Mouse (Mus musculus) erythroblast, embryonic 14.5 days (primary cell): ENCODE results near the gene Otulinl. TPM values are rescaled to one million over a fixed set of nuclear protein-coding genes. Genes with fewer than 3 reads are reported as not detected.

Experiments used
- H3K27me3 ChIP-seq: 2 replicates; pipeline ENCODE4 v1.6.1; 2012; ENCODE audit warnings: inconsistent platforms; ENCODE audit not compliant: control insufficient read depth
- H3K36me3 ChIP-seq: 2 replicates; pipeline ENCODE4 v1.6.1; 2012; ENCODE audit warnings: mild to moderate bottlenecking, inconsistent platforms; ENCODE audit not compliant: control insufficient read depth
- H3K4me1 ChIP-seq: 2 replicates; pipeline ENCODE4 v1.6.1; 2012; ENCODE audit warnings: inconsistent platforms; ENCODE audit not compliant: control insufficient read depth
- H3K4me3 ChIP-seq: replicated peaks from 2 replicates; pipeline ENCODE3; 2012; ENCODE audit warnings: moderate library complexity, mild to moderate bottlenecking, inconsistent platforms
- H3K9me3 ChIP-seq: 2 replicates; pipeline ENCODE4 v1.6.1; 2012; ENCODE audit warnings: low read length, inconsistent platforms, mixed read lengths; ENCODE audit not compliant: control insufficient read depth
- GATA1 ChIP-seq: IDR thresholded peaks from 2 replicates; pipeline ENCODE4 v1.6.1; 2012; ENCODE audit warnings: low read length, inconsistent platforms, mixed read lengths
- TAL1 ChIP-seq: IDR thresholded peaks from 3 replicates; pipeline ENCODE4 v1.6.1; 2012; ENCODE audit warnings: low read length, inconsistent platforms, mixed read lengths
- polyA plus RNA-seq: library from polyadenylated mRNA; stranded (reverse); fragments of >175 nt; gene quantifications from 2 replicates; pipeline ENCODE4 v1.2.3, GENCODE M21; 2012

Gene Otulinl
- polyA plus RNA-seq, 1 experiment = 0.07 TPM

- Histone ChIP-seq H3K4me1 (peaks cover 12% of the 10 kb centered on the region), H3K4me3 (no peak overlapping the region), H3K36me3 (no peaks in the 10 kb centered on the region), H3K27me3 (peaks cover 25% of the 10 kb centered on the region), H3K9me3 (no peaks in the 10 kb centered on the region)
- TF ChIP-seq GATA1 (no peak), TAL1 (no peak)
Observed at GRCm38 (mm10) chr15:27683206-27683605, 1.8 kb upstream of the Otulinl start.

GRCm38 (mm10) chr15:27682619-27683018, 1.2 kb upstream of the Otulinl start:
- H3K9me3 ChIP-seq = no peaks in the 10 kb centered on the region
- peaks cover 12% of the 10 kb centered on the region for H3K4me1 ChIP-seq
- no peak overlapping the region for H3K4me3 ChIP-seq
- TF ChIP-seq GATA1 (no peak), TAL1 (no peak)
- H3K27me3 ChIP-seq = peaks cover 25% of the 10 kb centered on the region
- H3K36me3 ChIP-seq = no peaks in the 10 kb centered on the region

DNA sequence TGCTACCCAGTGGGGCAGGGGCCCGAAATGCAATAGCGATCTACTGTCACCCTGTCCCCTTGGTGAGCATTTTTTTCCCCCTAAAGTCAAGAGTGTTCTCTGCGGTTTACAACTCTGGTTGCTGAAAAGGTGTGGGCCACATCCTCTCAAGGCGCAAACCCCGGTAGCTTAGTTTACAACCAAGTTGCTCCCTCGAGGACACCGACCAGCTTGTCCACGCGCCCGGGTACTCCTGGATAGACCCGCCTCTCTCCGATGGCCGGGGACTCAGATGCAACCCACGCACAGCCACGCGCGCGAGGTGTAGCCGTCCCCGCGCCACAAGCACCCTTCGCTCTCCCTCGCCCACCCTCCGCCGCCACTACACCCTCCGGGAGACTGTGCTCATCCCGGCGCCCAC, 382 bp downstream of the Otulinl start:
- Histone ChIP-seq H3K4me3 (peak overlapping the region; percentile 60), H3K9me3 (no peaks in the 10 kb centered on the region), H3K4me1 (peaks cover 12% of the 10 kb centered on the region), H3K27me3 (peaks cover 25% of the 10 kb centered on the region), H3K36me3 (no peaks in the 10 kb centered on the region)
- TF ChIP-seq GATA1 (no peak), TAL1 (no peak)

- peaks cover 25% of the 10 kb centered on the region for H3K27me3 ChIP-seq
Observed at GRCm38 (mm10) chr15:27678511-27678910, 2.9 kb downstream of the Otulinl start.

DNA sequence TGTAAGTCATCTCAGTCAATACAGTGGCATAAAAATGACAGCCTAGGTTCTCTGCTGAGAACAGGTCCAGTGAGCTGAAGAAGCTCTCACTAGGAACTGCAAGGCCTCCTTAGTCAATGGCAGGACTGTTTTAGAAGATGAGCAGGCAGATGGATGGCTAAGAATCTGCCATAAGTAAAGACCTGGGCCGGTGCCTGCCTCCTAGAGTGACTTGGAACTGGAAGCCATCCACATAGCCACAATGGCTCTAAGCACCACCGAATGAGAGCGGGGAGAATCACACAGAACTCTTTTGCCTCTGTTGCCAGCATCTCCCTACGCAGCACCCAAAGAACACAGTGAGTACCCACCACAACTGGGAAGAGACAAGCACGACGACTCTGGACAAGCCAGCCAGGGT, 3.6 kb downstream of the Otulinl start:
- H3K27me3 ChIP-seq = peaks cover 24% of the 10 kb centered on the region
- no peak overlapping the region for H3K4me3 ChIP-seq
- H3K9me3 ChIP-seq = no peaks in the 10 kb centered on the region
- no peaks in the 10 kb centered on the region for H3K36me3 ChIP-seq
- peaks cover 12% of the 10 kb centered on the region for H3K4me1 ChIP-seq
- TF ChIP-seq TAL1 (no peak), GATA1 (no peak)

More at GRCm38 (mm10) chr15:27678511-27678910, 2.9 kb downstream of the Otulinl start:
- Histone ChIP-seq H3K9me3 (no peaks in the 10 kb centered on the region), H3K4me1 (peaks cover 12% of the 10 kb centered on the region), H3K4me3 (no peak overlapping the region), H3K36me3 (no peaks in the 10 kb centered on the region)
- TF ChIP-seq GATA1 = no peak

GRCm38 (mm10) chr15:27676211-27676610, 5.2 kb downstream of the Otulinl start:
- TF ChIP-seq GATA1 = no peak
- TF ChIP-seq TAL1 = no peak
- no peaks in the 10 kb centered on the region for H3K9me3 ChIP-seq
- peaks cover 14% of the 10 kb centered on the region for H3K27me3 ChIP-seq
- no peaks in the 10 kb centered on the region for H3K36me3 ChIP-seq
- H3K4me3 ChIP-seq = no peak overlapping the region
- H3K4me1 ChIP-seq = peaks cover 11% of the 10 kb centered on the region

GRCm38 (mm10) chr15:27675122-27675521, 6.3 kb downstream of the Otulinl start:
- Histone ChIP-seq H3K27me3 (peaks cover 4% of the 10 kb centered on the region), H3K36me3 (no peaks in the 10 kb centered on the region), H3K9me3 (no peaks in the 10 kb centered on the region), H3K4me1 (peaks cover 7% of the 10 kb centered on the region), H3K4me3 (no peak overlapping the region)
- TF ChIP-seq GATA1 = no peak
- TF ChIP-seq TAL1 = no peak

- peaks cover 7% of the 10 kb centered on the region for H3K4me1 ChIP-seq
- no peaks in the 10 kb centered on the region for H3K36me3 ChIP-seq
- H3K4me3 ChIP-seq = no peak overlapping the region
- TF ChIP-seq GATA1 (no peak), TAL1 (no peak)
- no peaks in the 10 kb centered on the region for H3K9me3 ChIP-seq
- no peaks in the 10 kb centered on the region; the same call in 1 of the 2 replicates for H3K27me3 ChIP-seq
Observed at GRCm38 (mm10) chr15:27674041-27674440, 7.3 kb downstream of the Otulinl start.

DNA sequence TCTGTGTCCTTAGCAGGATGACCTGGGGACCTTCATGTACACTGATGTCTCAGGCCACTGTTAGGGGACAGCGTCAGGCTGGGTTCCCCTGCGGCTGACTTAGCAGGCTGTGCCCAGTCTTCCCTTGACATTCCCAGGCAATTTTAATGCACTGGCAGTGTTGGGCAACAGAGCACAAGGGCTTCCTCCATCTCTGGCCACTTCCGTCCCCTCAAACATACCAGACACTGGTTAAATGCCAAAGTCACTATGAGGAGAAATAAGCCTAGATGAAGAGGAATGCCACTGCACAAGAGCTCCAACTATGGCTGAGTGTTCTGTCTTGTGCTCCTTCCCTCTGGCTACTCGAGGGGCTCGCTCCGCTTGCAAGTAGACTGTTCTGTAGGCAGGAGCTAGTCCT, 8.2 kb downstream of the Otulinl start:
- no peaks in the 10 kb centered on the region for H3K36me3 ChIP-seq
- H3K4me1 ChIP-seq = peaks cover 7% of the 10 kb centered on the region

GRCm38 (mm10) chr15:27672259-27672658, 9.1 kb downstream of the Otulinl start:
- Histone ChIP-seq H3K27me3 (no peaks in the 10 kb centered on the region), H3K4me3 (no peak overlapping the region), H3K36me3 (no peaks in the 10 kb centered on the region), H3K4me1 (peaks cover 7% of the 10 kb centered on the region), H3K9me3 (no peaks in the 10 kb centered on the region)
- no peak for TF ChIP-seq TAL1

More for the DNA sequence above, 8.2 kb downstream of the Otulinl start:
- Histone ChIP-seq H3K9me3 (no peaks in the 10 kb centered on the region), H3K4me3 (no peak overlapping the region), H3K27me3 (no peaks in the 10 kb centered on the region)
- TF ChIP-seq TAL1 = no peak
- no peak for TF ChIP-seq GATA1
